Mouse (Mus musculus) lung, adult 2 months (tissue): ENCODE results near the gene Hyal3. TPM values are rescaled to one million over a fixed set of nuclear protein-coding genes. Genes with fewer than 3 reads are reported as not detected.

Experiments
- DNase-seq: peaks from one replicate; pipeline ENCODE4 v3.0.0; 2022
- H3K4me1 ChIP-seq: fragments of 200-500 bp; 2 replicates; pipeline ENCODE4 v1.6.1; 2011; ENCODE audit warnings: low read length; ENCODE audit not compliant: control insufficient read depth, insufficient read depth
- H3K4me3 ChIP-seq: fragments of 200-500 bp; replicated peaks from 2 replicates; pipeline ENCODE3; 2011; ENCODE audit warnings: low read depth, mild to moderate bottlenecking, control low read depth, low read length; ENCODE audit errors: extremely low read depth
- CTCF ChIP-seq: fragments of 200-500 bp; IDR thresholded peaks from 2 replicates; pipeline ENCODE4 v1.5.1; 2011; ENCODE audit warnings: mild to moderate bottlenecking, low read length, control low read depth; ENCODE audit not compliant: insufficient read depth
- POLR2A ChIP-seq: fragments of 200-500 bp; IDR thresholded peaks from 2 replicates; pipeline ENCODE4 v1.6.1; 2011; ENCODE audit warnings: low read depth, mild to moderate bottlenecking, control low read depth, low read length, borderline replicate concordance; ENCODE audit errors: extremely low read depth
- WGBS: fragments of 180-500 bp; shearing (Covaris S2); methylation state at CpG from one replicate; pipeline ENCODE4 v1.1.7; 2018; 5-methylcytosine and 5-hydroxymethylcytosine counted together
- polyA plus RNA-seq: library from polyadenylated mRNA; depleted of rRNA; stranded (reverse); fragments of >200 nt; gene quantifications from 2 replicates; pipeline ENCODE4 v1.2.3, GENCODE M21; 2012

Gene Hyal3
- polyA plus RNA-seq, 1 experiment = 1.7 TPM

DNA sequence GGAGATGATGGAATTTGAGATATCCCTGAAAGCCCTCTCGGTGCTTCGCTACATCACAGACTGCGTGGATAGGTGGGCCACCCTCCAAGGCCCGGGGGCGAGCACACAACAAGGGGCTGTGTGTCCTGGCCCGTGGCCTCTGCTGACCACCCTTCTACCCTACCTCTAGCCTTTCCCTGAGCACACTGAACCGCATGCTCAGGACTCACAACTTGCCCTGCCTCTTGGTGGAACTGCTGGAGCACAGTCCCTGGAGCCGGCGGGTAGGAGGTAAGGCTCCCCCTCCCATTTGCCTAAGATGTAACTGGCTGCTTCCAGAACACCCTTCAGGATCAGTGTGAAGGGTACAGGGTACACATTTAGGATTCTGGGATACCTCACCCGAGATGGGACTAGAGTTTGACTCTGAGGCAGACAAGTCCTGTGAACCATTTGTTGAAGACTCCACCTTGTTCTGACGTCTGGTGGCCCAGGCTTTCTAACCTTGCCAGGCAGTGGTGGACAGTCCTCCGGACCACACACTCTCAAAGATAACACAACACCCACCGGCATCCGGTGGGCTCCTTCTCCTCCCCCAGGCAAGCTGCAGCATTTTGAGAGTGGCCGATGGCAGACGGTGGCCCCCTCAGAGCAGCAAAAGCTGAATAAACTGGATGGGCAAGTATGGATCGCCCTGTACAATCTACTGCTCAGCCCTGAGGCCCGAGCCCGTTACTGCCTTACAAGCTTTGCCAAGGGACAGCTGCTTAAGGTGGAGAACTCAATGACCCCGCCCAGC is 31.1 kb upstream of the Hyal3 start:
- DNase-seq = no peak
- WGBS = 84% methylated on average over 20 of the region's 20 CpGs
- no peak overlapping the region for H3K4me3 ChIP-seq
- TF ChIP-seq POLR2A (no peak), CTCF (no peak)
- peaks cover 19% of the 10 kb centered on the region for H3K4me1 ChIP-seq

DNA sequence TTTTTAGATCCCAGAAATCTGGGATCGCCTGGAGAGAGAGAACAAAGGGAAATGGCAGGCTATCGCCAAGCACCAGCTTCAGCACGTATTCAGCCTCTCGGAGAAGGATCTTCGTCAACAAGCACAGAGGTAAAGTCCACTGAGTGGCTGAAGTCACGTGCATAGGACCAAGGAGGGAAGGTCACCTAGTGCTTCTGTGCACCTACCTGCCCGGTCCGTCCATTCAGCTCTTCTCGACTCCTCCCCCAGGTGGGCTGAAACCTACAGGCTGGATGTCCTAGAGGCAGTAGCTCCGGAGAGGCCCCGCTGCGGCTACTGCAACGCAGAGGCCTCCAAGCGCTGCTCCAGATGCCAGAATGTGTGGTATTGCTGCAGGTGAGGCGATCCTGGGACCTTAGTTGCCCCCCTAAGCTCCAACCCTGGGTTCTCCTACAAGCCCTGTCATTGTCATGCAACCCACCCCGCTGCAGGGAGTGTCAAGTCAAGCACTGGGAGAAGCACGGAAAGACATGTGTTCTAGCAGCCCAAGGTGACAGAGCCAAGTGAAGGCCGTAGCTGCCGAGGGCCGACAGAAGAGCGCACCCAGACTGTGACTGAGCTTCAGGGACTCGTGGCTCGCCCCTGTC is 30.0 kb upstream of the Hyal3 start:
- peaks cover 19% of the 10 kb centered on the region for H3K4me1 ChIP-seq
- no peak for DNase-seq
- no peak overlapping the region for H3K4me3 ChIP-seq
- no peak for TF ChIP-seq POLR2A
- no peak for TF ChIP-seq CTCF
- WGBS = 55% methylated on average over 23 of the region's 23 CpGs

DNA sequence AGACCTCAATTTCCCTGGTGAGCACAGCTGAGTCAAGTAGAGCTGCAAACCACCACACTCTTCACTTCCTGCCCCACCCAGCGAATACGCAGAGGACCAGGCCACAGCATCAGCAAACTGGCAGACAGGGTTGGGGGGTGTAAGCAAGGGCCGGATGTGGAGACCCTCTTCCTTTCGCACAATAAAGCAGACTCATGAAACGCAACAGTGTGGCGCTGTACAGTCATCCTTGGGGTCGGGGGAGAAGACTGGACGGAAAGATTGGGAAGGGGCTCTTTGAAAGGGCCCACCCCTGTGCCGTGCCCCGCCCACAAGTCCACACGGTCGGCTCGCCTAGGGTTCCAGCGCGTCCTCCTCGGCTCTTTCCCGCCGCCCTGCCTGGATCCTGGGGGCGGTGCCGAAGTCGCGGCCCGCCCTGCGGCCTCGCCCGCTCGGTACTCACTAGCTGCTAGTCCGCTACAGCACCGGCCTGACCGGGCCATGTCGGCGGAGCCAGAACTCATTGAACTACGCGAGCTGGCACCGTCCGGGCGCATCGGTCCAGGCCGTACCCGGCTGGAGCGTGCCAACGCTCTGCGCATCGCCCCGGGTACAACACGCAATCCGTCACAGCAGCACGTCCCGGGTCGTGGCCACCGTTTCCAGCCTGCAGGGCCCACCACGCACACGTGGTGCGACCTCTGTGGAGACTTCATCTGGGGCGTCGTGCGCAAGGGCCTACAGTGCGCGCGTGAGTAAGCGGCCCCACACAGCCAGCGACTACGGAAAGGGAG is 29.3 kb upstream of the Hyal3 start, which contains the start of gene Rassf1:
Rassf1 (plus strand) TSS at position 439 of the 773 bp plus-strand sequence.
- no peak for TF ChIP-seq CTCF
- peak; percentile 42; the same call in 1 of the 2 replicates for TF ChIP-seq POLR2A
- Histone ChIP-seq H3K4me1 (peaks cover 19% of the 10 kb centered on the region), H3K4me3 (peak within 1 kb of the TSS; percentile 61)
- peak; percentile 68 for DNase-seq
- WGBS = 3% methylated on average over 63 of the region's 63 CpGs

DNA sequence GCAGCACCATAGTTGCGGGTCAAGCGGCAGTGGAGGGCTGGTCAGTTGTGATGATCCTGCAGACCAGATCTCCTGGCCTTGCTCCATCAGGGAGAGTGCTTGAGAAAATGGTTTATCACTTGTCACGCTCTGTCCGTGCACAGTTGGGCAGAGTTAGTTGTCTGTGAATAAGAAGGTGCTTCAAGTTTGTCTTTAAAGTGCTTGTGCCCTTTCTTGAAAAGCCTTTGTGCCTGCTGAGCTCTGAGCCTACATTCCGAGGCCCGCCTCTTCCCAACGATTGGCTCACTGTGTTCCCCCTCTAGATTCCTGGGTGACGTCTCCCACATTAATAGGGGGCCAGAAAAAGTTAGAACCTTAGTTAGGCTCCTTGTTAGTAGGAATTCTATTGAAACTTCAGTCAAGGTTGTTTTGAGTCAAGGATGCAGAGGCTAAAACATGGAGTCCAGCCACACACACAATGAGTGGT is 28.7 kb upstream of the Hyal3 start:
- H3K4me3 ChIP-seq = peak overlapping the region; percentile 61
- TF ChIP-seq POLR2A (no peak), CTCF (no peak)
- H3K4me1 ChIP-seq = peaks cover 19% of the 10 kb centered on the region
- WGBS = 23% methylated on average over 8 of the region's 8 CpGs
- DNase-seq = no peak

DNA sequence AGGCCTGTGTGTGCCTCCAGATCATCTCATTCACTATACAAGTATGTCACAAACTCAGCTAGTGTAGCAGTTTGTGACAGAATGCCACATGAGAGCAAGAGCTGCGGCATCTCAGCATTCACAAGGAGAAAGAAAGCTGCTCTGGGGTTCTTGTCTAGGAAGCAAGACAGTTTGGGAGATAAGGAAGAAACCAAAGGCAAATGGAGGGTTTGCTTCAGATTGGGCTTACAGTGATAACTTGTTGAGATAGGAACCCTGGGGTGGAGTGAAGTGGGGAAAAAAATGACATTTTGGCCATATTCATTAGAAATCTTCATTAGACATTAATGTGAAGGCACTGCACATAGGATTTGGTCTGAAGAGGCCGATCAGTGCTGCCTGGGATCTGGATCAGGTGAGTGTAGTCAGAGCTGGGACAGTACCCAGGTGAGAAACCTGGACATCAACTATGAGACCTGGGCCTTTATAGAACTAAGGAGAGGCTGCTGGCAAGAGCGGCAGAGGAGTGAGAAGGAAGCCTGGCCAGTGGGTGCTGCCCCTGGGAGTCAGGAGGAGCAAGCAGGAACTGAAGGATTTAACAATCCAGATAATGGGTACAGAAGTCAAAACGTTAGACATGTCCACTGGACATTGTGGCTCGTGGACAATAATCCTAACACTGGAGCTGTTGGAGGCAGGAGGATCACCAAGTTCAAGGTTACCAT is 27.8 kb upstream of the Hyal3 start:
- 82% methylated on average over 5 of the region's 5 CpGs for WGBS
- Histone ChIP-seq H3K4me1 (peaks cover 19% of the 10 kb centered on the region), H3K4me3 (no peak overlapping the region)
- no peak for DNase-seq
- TF ChIP-seq POLR2A (no peak), CTCF (no peak)

DNA sequence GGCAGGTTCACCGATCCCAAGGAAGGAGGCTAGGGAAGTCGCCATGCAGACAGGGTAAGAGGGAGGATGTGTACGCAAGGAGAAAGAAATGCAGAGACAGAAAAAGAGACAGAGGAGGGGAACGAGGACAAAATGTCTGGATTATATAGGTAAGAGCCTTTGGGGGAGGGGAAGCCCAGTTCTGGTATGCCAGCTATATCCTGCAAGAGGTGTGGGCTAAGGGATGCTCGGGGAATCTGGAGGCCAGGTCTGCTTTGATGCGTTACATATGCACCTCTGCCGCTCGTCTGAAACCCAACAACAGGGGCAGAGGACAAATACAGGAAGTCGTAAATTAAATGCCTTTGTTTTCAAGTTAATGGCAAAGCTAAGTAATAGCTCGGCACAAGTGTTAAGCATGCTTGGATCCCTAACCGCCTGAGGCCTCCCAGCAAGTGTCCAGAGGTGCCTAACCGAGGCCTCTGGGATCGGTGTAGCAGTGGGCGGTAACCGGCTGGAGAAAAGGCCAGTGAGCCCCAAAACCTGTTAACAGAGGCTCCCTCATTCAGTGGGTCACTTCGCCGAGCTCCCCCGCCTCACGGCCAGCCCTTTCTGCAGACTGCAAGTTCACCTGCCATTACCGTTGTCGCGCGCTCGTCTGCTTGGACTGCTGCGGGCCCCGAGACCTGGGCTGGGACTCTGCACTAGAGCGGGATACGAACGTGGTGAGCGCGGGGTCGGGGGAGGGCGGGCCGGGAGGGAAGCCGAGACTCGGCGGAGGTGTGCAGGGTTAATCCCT is 26.9 kb upstream of the Hyal3 start:
- Histone ChIP-seq H3K4me3 (peak overlapping the region; percentile 54), H3K4me1 (peaks cover 19% of the 10 kb centered on the region)
- 7% methylated on average over 37 of the region's 37 CpGs for WGBS
- no peak for TF ChIP-seq POLR2A
- peak; percentile 53 for DNase-seq

DNA sequence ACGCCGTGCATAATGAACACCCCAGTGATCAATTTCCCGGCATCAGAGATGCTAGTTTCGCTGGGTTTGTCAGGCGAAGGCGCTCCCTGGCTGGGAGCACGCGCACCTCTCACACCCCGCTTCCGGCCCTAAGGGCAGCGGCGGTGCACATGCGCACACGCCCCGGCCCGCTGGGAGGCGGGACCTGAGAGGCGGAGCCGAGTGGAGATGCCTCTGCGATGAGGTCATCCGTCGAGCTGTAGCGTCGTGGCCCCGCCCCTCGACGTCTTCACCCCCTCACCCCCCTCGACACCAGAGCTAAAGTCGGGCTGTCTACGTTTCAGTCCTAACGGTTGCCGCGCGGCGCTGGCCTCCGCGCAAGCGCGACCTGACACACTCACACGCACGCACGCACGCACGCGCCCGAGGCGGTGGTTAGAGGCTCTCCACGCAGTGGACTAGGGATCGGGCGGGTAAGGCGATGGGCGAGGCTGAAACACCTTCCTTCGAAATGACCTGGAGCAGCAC is 26.2 kb upstream of the Hyal3 start:
- H3K4me1 ChIP-seq = peaks cover 19% of the 10 kb centered on the region
- H3K4me3 ChIP-seq = peak overlapping the region; percentile 94
- TF ChIP-seq POLR2A (peak; percentile 86), CTCF (no peak)
- under 1% methylated on average over 53 of the region's 53 CpGs for WGBS
- peak; percentile 91 for DNase-seq

DNA sequence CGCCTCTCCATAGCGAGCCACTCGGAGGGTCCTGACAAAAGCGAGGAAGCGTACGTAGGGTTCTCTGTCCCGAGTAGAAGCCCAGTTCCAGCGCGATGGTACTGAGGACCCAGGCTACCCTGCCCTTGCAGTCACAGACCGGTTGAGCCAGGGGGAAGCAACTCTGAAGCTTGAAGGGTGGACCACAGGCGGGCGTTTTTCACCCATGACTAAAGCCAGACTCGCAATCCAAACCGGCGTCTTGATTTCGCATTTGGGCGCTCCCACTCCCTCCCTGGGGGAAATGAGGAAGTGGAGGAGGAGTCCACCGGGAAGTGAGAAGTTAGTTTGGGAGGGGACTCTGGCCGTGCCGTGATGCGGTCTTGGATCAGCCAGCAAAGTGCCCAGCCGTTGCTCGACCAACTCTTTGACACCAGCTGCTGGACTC is 25.6 kb upstream of the Hyal3 start:
- peak overlapping the region; percentile 94 for H3K4me3 ChIP-seq
- under 1% methylated on average over 23 of the region's 23 CpGs for WGBS
- peak; percentile 80; the same call in 1 of the 2 replicates for TF ChIP-seq POLR2A
- TF ChIP-seq CTCF = no peak
- peak; percentile 73 for DNase-seq
- H3K4me1 ChIP-seq = peaks cover 19% of the 10 kb centered on the region
